Mouse (Mus musculus): Measurements from ENCODE around the gene Ryr3.

GRCm38 (mm10) chr2:113123476-113123875 is 93.4 kb downstream of the Ryr3 start:
- TF ChIP-seq CTCF (IDR thresholded peaks at IDR 0.05; ENCODE audit: extremely low read depth, insufficient read length, insufficient replicate concordance, low read depth, low read length) = no peak
- TF ChIP-seq POLR2A (IDR thresholded peaks at IDR 0.05; ENCODE audit: low read depth, low read length) = no peak

Data from small intestine, adult 2 months (tissue).